Mouse (Mus musculus) MEL (cell line): Measurements from ENCODE around the gene Zbtb20.

Experiments
- CHD1 ChIP-seq: IDR thresholded peaks from 2 replicates; pipeline ENCODE4 v1.6.1; 2012; ENCODE audit warnings: low read depth, mild to moderate bottlenecking, inconsistent platforms, low read length, improper control_type of control experiment
- CTCF ChIP-seq, 3 experiments: IDR thresholded peaks in 2 of 3; conservative IDR thresholded peaks in 1 of 3; 2 replicates each; pipeline ENCODE4 v1.5.1; 2011 to 2012; ENCODE audit warnings: low read length in 3 of 3, low read depth in 2 of 3, mild to moderate bottlenecking in 2 of 3, improper control_type of control experiment in 1 of 3, inconsistent platforms in 1 of 3, mixed read lengths in 1 of 3, moderate library complexity in 1 of 3; ENCODE audit not compliant: control insufficient read depth in 1 of 3, insufficient read depth in 1 of 3, poor library complexity in 1 of 3, severe bottlenecking in 1 of 3
- ELF1 ChIP-seq: IDR thresholded peaks from 2 replicates; pipeline ENCODE4 v1.6.1; 2014; ENCODE audit warnings: low read depth, mild to moderate bottlenecking, inconsistent platforms, low read length, improper control_type of control experiment, moderate library complexity
- EP300 ChIP-seq, 2 experiments: IDR thresholded peaks; 2 replicates each; pipeline ENCODE4 v1.6.1; 2011; ENCODE audit warnings: improper control_type of control experiment in 2 of 2, low read length in 2 of 2, low read depth in 1 of 2, mild to moderate bottlenecking in 1 of 2
- GATA1 ChIP-seq: IDR thresholded peaks from 2 replicates; pipeline ENCODE4 v1.6.1; 2011; ENCODE audit warnings: low read depth, low read length, improper control_type of control experiment
- JUND ChIP-seq: IDR thresholded peaks from 2 replicates; pipeline ENCODE4 v1.6.1; 2011; ENCODE audit warnings: low read depth, mild to moderate bottlenecking, improper control_type of control experiment, low read length
- KAT2A ChIP-seq: conservative IDR thresholded peaks from 2 replicates; pipeline ENCODE4 v1.6.1; 2012; ENCODE audit warnings: low read depth, low read length, improper control_type of control experiment, inconsistent platforms
- MYB ChIP-seq: IDR thresholded peaks from 2 replicates; pipeline ENCODE4 v1.6.1; 2011; ENCODE audit warnings: mild to moderate bottlenecking, low read depth, low read length, improper control_type of control experiment
- POLR2A ChIP-seq, 2 experiments: IDR thresholded peaks; 2 replicates each; pipeline ENCODE4 v1.6.1; 2011 to 2012; ENCODE audit warnings: low read length in 2 of 2, mild to moderate bottlenecking in 2 of 2, control low read depth in 1 of 2, improper control_type of control experiment in 1 of 2, low read depth in 1 of 2, moderate library complexity in 1 of 2; ENCODE audit not compliant: control insufficient read depth in 1 of 2, insufficient read depth in 1 of 2, poor library complexity in 1 of 2
- USF1 ChIP-seq: IDR thresholded peaks from 2 replicates; pipeline ENCODE4 v1.6.1; 2014; ENCODE audit warnings: low read depth, mild to moderate bottlenecking, inconsistent platforms, low read length, improper control_type of control experiment, moderate library complexity
- ZMIZ1 ChIP-seq: IDR thresholded peaks from 2 replicates; pipeline ENCODE4 v1.6.1; 2012; ENCODE audit warnings: low read depth, mild to moderate bottlenecking, inconsistent platforms, low read length, improper control_type of control experiment, moderate library complexity

GRCm38 (mm10) chr16:43577399-43577798, 701.7 kb downstream of the Zbtb20 start:
- TF ChIP-seq POLR2A (IDR thresholded peaks at IDR 0.05; ENCODE audit: control insufficient read depth in 1 of 2, insufficient read depth in 1 of 2, low read depth in 1 of 2, low read length in 2 of 2, poor library complexity in 1 of 2) (no peak), CTCF (IDR thresholded peaks at IDR 0.05 in 2 of 3, conservative IDR thresholded peaks at IDR 0.05 in 1 of 3; ENCODE audit: control insufficient read depth in 1 of 3, insufficient read depth in 1 of 3, low read depth in 2 of 3, low read length in 3 of 3, poor library complexity in 1 of 3, severe bottlenecking in 1 of 3) (no peak), USF1 (no peak), GATA1 (no peak), KAT2A (no peak), EP300 (IDR thresholded peaks at IDR 0.05; ENCODE audit: low read depth in 1 of 2, low read length in 2 of 2) (no peak), CHD1 (no peak), MYB (no peak), ZMIZ1 (no peak), ELF1 (no peak), JUND (no peak)
